Mouse (Mus musculus): ENCODE results near the gene Mecom.

- no peak for TF ChIP-seq CTCF (IDR thresholded peaks at IDR 0.05; ENCODE audit: borderline replicate concordance, extremely low read depth, insufficient read depth, insufficient read length)
- no peak for TF ChIP-seq POLR2A (IDR thresholded peaks at IDR 0.05; ENCODE audit: borderline replicate concordance, extremely low read depth, insufficient read depth, insufficient read length, poor library complexity, severe bottlenecking)
Observed at GRCm38 (mm10) chr3:30314955-30315354, 232.9 kb downstream of the Mecom start.

Measured in brain, embryonic 14.5 days (tissue).